Mouse (Mus musculus) bone marrow, adult 2 months (tissue): ENCODE data around the gene Nol9. TPM values are rescaled to one million over a fixed set of nuclear protein-coding genes. Genes with fewer than 3 reads are reported as not detected.

ENCODE experiments used
- H3K27ac ChIP-seq: fragments of 200-500 bp; 2 replicates; pipeline ENCODE4 v1.5.1; 2012; ENCODE audit warnings: low read depth, mild to moderate bottlenecking, control low read depth, inconsistent platforms, low read length; ENCODE audit not compliant: control insufficient read depth, poor library complexity, insufficient read depth
- H3K4me1 ChIP-seq: fragments of 200-500 bp; 2 replicates; pipeline ENCODE4 v1.6.1; 2011; ENCODE audit warnings: low read length; ENCODE audit not compliant: control insufficient read depth, insufficient read depth
- H3K4me3 ChIP-seq: fragments of 200-500 bp; replicated peaks from 2 replicates; pipeline ENCODE3; 2011; ENCODE audit warnings: mild to moderate bottlenecking, low read depth, low read length, control low read depth; ENCODE audit not compliant: control insufficient read depth
- CTCF ChIP-seq: fragments of 200-500 bp; IDR thresholded peaks from 2 replicates; pipeline ENCODE4 v1.5.1; 2011; ENCODE audit warnings: low read length, control low read depth; ENCODE audit not compliant: control insufficient read depth, insufficient read depth
- POLR2A ChIP-seq: fragments of 200-500 bp; IDR thresholded peaks from 2 replicates; pipeline ENCODE4 v1.6.1; 2011; ENCODE audit warnings: low read depth, mild to moderate bottlenecking, control low read depth, low read length, borderline replicate concordance; ENCODE audit not compliant: control insufficient read depth
- WGBS: fragments of 180-500 bp; shearing (Covaris S2); methylation state at CpG from one replicate; pipeline ENCODE4 v1.1.7; 2018; 5-methylcytosine and 5-hydroxymethylcytosine counted together
- polyA plus RNA-seq: library from polyadenylated mRNA; stranded (reverse); fragments of >200 nt; gene quantifications from 2 replicates; pipeline ENCODE4 v1.2.4, GENCODE M21; 2011; ENCODE audit warnings: low replicate concordance; ENCODE audit not compliant: missing spikeins, insufficient read depth, insufficient read length

Gene Nol9
- polyA plus RNA-seq, 1 experiment, result 11.9 TPM

GRCm38 (mm10) chr4:152067280-152067679 is 28.2 kb downstream of the Nol9 start:
- TF ChIP-seq POLR2A, result no peak
- TF ChIP-seq CTCF, result no peak
- H3K4me1 ChIP-seq, result no peaks in the 10 kb centered on the region
- H3K4me3 ChIP-seq, result no peak overlapping the region
- no peak overlapping the region for H3K27ac ChIP-seq

DNA sequence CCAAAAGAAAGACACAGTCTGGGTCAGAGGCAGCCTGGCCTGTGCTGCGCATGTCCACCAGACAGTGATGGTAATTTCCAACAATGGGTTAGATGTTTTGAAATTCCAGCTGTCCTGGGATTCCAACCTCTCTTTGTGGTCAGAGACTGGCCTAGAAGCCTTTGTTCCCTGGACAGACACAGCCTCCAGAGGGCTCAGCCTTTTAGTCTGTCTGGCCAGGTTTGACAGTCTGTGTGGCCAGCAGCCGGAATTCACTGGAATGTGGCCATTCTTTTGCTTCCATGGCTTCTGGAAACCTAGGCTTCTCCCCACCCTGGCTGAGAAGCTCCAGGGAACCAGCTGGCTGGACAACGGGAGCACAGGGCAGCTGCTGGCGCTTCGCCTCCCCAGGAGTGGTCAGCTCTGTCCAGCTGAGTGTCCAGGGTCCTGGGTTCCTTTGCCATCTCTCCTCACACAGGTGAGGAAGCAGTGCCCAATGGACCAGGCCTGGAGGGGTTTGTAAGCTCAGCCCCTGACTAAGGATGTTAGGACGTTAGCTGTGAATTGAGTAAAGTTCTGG is 29.1 kb downstream of the Nol9 start:
- no peak overlapping the region for H3K27ac ChIP-seq
- TF ChIP-seq CTCF, result no peak
- H3K4me3 ChIP-seq, result no peak overlapping the region
- 84% methylated on average over 6 of the region's 6 CpGs for WGBS
- no peaks in the 10 kb centered on the region; the same call in 1 of the 2 replicates for H3K4me1 ChIP-seq

DNA sequence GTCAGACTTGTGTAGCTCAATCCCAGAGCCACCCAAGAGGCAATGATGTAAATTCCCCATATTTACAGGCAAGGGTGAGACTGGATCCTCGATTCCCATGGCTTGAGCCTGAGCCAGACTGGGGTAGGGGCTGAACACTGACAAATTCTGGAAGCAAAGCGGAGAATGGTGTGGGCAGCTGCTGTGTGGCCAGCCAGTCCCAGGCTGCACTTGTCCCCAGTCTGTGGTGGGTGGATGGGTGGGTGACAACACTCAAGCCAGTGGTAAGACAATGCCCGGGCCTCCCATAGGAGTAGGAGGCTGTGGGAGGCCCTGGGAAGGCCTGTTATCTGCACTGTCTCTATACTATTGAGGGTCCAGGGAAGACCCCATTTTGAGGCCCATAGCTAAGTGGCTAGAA is 30.1 kb downstream of the Nol9 start:
- Histone ChIP-seq H3K4me3 (no peak overlapping the region), H3K4me1 (no peaks in the 10 kb centered on the region; the same call in 1 of the 2 replicates), H3K27ac (no peak overlapping the region)
- 79% methylated on average over 3 of the region's 3 CpGs for WGBS
- TF ChIP-seq POLR2A (no peak), CTCF (no peak)

DNA sequence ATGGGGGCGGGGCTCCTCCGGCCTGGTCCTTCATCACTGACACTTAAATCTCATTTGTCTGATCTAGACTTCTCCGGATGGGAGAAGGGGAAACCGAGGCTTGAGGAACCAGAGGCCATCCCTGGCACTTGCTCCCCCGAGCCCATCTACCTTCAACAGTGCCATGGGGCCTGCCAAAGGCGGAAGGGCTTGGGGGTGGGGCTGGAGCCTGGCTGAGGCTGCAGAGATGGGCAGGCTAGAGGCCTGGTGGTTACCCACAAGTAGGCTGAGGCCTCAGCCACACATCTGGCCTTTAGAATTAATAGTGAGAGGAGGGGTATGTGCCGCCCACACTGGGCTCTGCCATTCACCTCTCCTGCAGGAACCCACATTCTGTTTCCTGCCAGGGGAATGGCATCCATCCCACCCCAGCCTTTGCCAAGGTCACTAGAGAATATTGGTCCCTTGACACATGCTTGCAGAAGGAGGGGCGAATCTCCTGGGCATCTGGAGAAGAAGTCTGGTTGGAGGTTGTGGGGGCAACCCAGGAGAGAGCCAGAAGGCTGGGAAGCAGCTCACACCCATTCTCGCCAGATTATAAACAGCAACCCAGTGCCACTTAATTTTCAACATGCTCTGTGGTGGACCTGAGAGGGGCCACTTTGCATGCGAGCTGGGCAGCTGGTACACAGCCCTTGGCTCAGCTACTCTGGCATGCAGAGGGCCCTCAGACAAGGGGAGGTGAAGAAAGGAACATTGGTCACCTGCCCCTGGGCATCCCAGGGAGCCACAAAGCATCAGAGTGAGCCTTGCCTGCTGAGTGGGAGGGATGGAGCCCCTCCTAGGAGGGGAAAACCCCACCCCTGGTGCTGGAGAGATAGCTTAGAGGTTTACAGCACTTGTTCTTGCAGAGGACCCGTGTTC is 31.6 kb downstream of the Nol9 start:
- no peak for TF ChIP-seq POLR2A
- no peak for TF ChIP-seq CTCF
- 33% methylated on average over 11 of the region's 11 CpGs for WGBS
- Histone ChIP-seq H3K4me1 (no peaks in the 10 kb centered on the region; the same call in 1 of the 2 replicates), H3K4me3 (no peak overlapping the region), H3K27ac (no peak overlapping the region)

GRCm38 (mm10) chr4:152072121-152072601 is 33.0 kb downstream of the Nol9 start, which contains the start of gene Plekhg5:
Gene Plekhg5, plus strand, starts transcription at chr4:152072498.
- Histone ChIP-seq H3K27ac (no peak within 1 kb of the TSS; the same call in 1 of the 2 replicates), H3K4me3 (no peak within 1 kb of the TSS), H3K4me1 (no peaks in the 10 kb centered on the region; the same call in 1 of the 2 replicates)
- WGBS, result 2% methylated on average over 10 of the region's 10 CpGs
- TF ChIP-seq POLR2A (no peak), CTCF (no peak)

DNA sequence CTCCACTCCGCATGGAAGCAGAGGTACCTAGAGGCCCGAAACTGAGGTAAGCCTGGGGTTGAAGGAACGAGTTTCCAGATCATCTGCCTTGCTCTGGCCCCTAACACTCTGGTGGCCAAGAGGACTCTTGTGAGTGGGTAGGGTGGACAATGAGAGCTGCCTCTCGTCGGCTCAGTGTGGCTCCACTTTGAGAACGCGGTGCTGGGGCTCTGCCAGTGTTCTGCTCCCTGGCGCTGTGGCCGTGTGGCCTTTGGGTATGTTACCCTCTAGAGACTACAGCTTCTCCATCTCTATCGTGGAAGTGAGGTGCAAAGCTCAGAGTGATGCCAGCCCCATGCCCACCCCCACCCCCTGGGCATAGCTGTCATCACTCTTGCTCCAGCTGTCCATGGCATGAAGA is 33.5 kb downstream of the Nol9 start:
- 14% methylated on average over 10 of the region's 10 CpGs for WGBS
- TF ChIP-seq POLR2A (no peak), CTCF (no peak)
- H3K4me1 ChIP-seq, result no peaks in the 10 kb centered on the region; the same call in 1 of the 2 replicates

DNA sequence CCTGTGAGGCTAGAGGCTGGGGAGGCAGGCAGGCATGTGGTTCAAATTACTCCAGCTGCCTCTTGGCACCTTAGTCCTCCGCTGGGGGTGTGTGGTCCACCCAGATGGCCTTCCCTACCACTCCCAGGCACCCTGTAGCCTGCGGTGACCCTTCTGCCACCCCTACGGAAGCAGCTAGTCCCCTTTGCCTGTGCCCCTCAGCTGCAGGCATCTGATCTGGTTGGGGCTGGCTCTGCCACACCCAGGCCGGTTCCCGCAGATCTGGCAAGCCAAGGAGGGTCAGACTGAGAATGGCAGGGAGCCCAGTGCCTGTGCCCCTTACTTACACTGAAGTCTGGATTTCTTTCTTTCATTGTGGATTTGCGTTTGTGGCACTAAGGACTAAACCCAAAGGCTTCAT is 34.6 kb downstream of the Nol9 start:
- H3K27ac ChIP-seq, result no peak overlapping the region
- TF ChIP-seq POLR2A (no peak), CTCF (no peak)
- H3K4me3 ChIP-seq, result no peak overlapping the region
- 74% methylated on average over 6 of the region's 6 CpGs for WGBS
- H3K4me1 ChIP-seq, result no peaks in the 10 kb centered on the region; the same call in 1 of the 2 replicates

More for the DNA sequence above, 33.5 kb downstream of the Nol9 start:
- Histone ChIP-seq H3K27ac (no peak overlapping the region), H3K4me3 (no peak overlapping the region)

GRCm38 (mm10) chr4:152074548-152074947 is 35.4 kb downstream of the Nol9 start:
- Histone ChIP-seq H3K4me3 (no peak overlapping the region), H3K27ac (no peak overlapping the region), H3K4me1 (no peaks in the 10 kb centered on the region; the same call in 1 of the 2 replicates)
- WGBS, result 83% methylated on average over 9 of the region's 9 CpGs
- TF ChIP-seq CTCF, result no peak
- TF ChIP-seq POLR2A, result no peak
